Mouse (Mus musculus) urinary bladder, postnatal 4 days (tissue): ENCODE results near the gene Hmga1.

Experiments used
- DNase-seq, 2 experiments: peaks; one replicate each; pipeline ENCODE4 v3.0.0; 2021 to 2022; ENCODE audit warnings: low spot score in 2 of 2

Hmga1 gene

GRCm38 (mm10) chr17:27528767-27529166, 27.5 kb upstream of the Hmga1 start:
- no peak for DNase-seq

GRCm38 (mm10) chr17:27532095-27532494, 24.2 kb upstream of the Hmga1 start:
- DNase-seq: no peak

GRCm38 (mm10) chr17:27533354-27533753, 22.9 kb upstream of the Hmga1 start:
- no peak for DNase-seq

- peak; percentile 73 to 92 for DNase-seq
Observed at GRCm38 (mm10) chr17:27534718-27535117, 21.6 kb upstream of the Hmga1 start.

- no peak for DNase-seq
Observed at GRCm38 (mm10) chr17:27541261-27541660, 15.0 kb upstream of the Hmga1 start.

GRCm38 (mm10) chr17:27541984-27542383, 14.3 kb upstream of the Hmga1 start:
- no peak for DNase-seq

- no peak for DNase-seq
Observed at GRCm38 (mm10) chr17:27544551-27544950, 11.7 kb upstream of the Hmga1 start.

- no peak for DNase-seq
Observed at GRCm38 (mm10) chr17:27545991-27546390, 10.3 kb upstream of the Hmga1 start.

- DNase-seq: no peak
Observed at GRCm38 (mm10) chr17:27546574-27547085, 9.7 kb upstream of the Hmga1 start.

- peak in 1 of 2 experiments; percentile 57 for DNase-seq
Observed at GRCm38 (mm10) chr17:27547253-27547868, 8.9 kb upstream of the Hmga1 start.

GRCm38 (mm10) chr17:27549234-27549633, 7.1 kb upstream of the Hmga1 start:
- no peak for DNase-seq

- no peak for DNase-seq
Observed at GRCm38 (mm10) chr17:27551393-27551940, 4.8 kb upstream of the Hmga1 start.

- no peak for DNase-seq
Observed at GRCm38 (mm10) chr17:27552215-27553201, 3.8 kb upstream of the Hmga1 start.

- no peak for DNase-seq
Observed at GRCm38 (mm10) chr17:27554062-27554960, 2.0 kb upstream of the Hmga1 start.

GRCm38 (mm10) chr17:27555075-27555511, 1.2 kb upstream of the Hmga1 start:
- peak in 1 of 2 experiments; percentile 52 for DNase-seq

GRCm38 (mm10) chr17:27555512-27556172, 655 bp upstream of the Hmga1 start:
- peak; percentile 62 to 76 for DNase-seq

GRCm38 (mm10) chr17:27557181-27557926, 1.1 kb downstream of the Hmga1 start:
- DNase-seq: no peak

- DNase-seq: no peak
Observed at GRCm38 (mm10) chr17:27557927-27558661, 1.8 kb downstream of the Hmga1 start.

GRCm38 (mm10) chr17:27558845-27559244, 2.5 kb downstream of the Hmga1 start:
- no peak for DNase-seq
